Mouse (Mus musculus): ENCODE measurements at regions not wholly inside any gene's neighbourhood (a gene's known extent, or its start where the extent isn't known, plus 50 kb on each side); places are given as distances from the start of the nearest gene placed in this dataset.

GRCm38 (mm10) chr8:89755951-89756350 is 592.2 kb downstream of the Tox3 start:
- CTCF ChIA-PET, result no interaction called here

GRCm38 (mm10) chr8:89751201-89751600 is 596.9 kb downstream of the Tox3 start:
- CTCF ChIA-PET, result no interaction called here

- CTCF ChIA-PET, result no interaction called here
Observed at GRCm38 (mm10) chr8:89747726-89748125, 600.4 kb downstream of the Tox3 start.

- CTCF ChIA-PET, result no interaction called here
Observed at GRCm38 (mm10) chr8:89744267-89745028, 603.7 kb downstream of the Tox3 start.

- CTCF ChIA-PET, result no interaction called here
Observed at GRCm38 (mm10) chr8:89738657-89739056, 609.5 kb downstream of the Tox3 start.

- CTCF ChIA-PET, result no interaction called here
Observed at GRCm38 (mm10) chr8:89737636-89738035, 610.5 kb downstream of the Tox3 start.

- CTCF ChIA-PET, result no interaction called here
Observed at GRCm38 (mm10) chr8:89727252-89727651, 620.9 kb downstream of the Tox3 start.

GRCm38 (mm10) chr8:89721684-89722305 is 626.3 kb downstream of the Tox3 start:
- CTCF ChIA-PET, result no interaction called here

GRCm38 (mm10) chr8:89713880-89714279 is 634.3 kb downstream of the Tox3 start:
- CTCF ChIA-PET, result no interaction called here

- CTCF ChIA-PET, result no interaction called here
Observed at GRCm38 (mm10) chr8:89707341-89707928, 640.7 kb downstream of the Tox3 start.

GRCm38 (mm10) chr8:89685696-89686095 is 641.7 kb upstream of the Sall1 start:
- CTCF ChIA-PET, result no interaction called here

- CTCF ChIA-PET, result no interaction called here
Observed at GRCm38 (mm10) chr8:89680937-89681336, 637.0 kb upstream of the Sall1 start.

GRCm38 (mm10) chr8:89680341-89680740 is 636.4 kb upstream of the Sall1 start:
- CTCF ChIA-PET, result no interaction called here

- CTCF ChIA-PET, result no interaction called here
Observed at GRCm38 (mm10) chr8:89679551-89679950, 635.6 kb upstream of the Sall1 start.

GRCm38 (mm10) chr8:89677266-89677665 is 633.3 kb upstream of the Sall1 start:
- CTCF ChIA-PET, result no interaction called here

GRCm38 (mm10) chr8:89673911-89674310 is 629.9 kb upstream of the Sall1 start:
- CTCF ChIA-PET, result no interaction called here

GRCm38 (mm10) chr8:89672631-89673030 is 628.7 kb upstream of the Sall1 start:
- CTCF ChIA-PET, result no interaction called here

GRCm38 (mm10) chr8:89664911-89665689 is 621.1 kb upstream of the Sall1 start:
- CTCF ChIA-PET, result no interaction called here

- CTCF ChIA-PET, result no interaction called here
Observed at GRCm38 (mm10) chr8:89663859-89664258, 619.9 kb upstream of the Sall1 start.

- CTCF ChIA-PET, result no interaction called here
Observed at GRCm38 (mm10) chr8:89658998-89659944, 615.3 kb upstream of the Sall1 start.

GRCm38 (mm10) chr8:89655369-89655768 is 611.4 kb upstream of the Sall1 start:
- CTCF ChIA-PET, result no interaction called here

All from spleen, embryonic (tissue).